Mouse (Mus musculus) C2C12 (cell line): ENCODE data around the gene Schip1.

Source experiments
- CEBPB ChIP-seq: IDR thresholded peaks from one replicate; pipeline ENCODE4 v1.6.1; 2011; ENCODE audit warnings: low read depth, mild to moderate bottlenecking, control low read depth, moderate library complexity
- CTCF ChIP-seq: IDR thresholded peaks from one replicate; pipeline ENCODE4 v1.5.1; 2011; ENCODE audit not compliant: control insufficient read depth, insufficient read depth, insufficient read length
- MAX ChIP-seq: IDR thresholded peaks from one replicate; pipeline ENCODE4 v1.6.1; 2011; ENCODE audit warnings: mild to moderate bottlenecking, control low read depth
- MYOD1 ChIP-seq: IDR thresholded peaks from one replicate; pipeline ENCODE4 v1.6.1; 2011; ENCODE audit warnings: low read depth; ENCODE audit not compliant: control insufficient read depth, insufficient read length
- MYOG ChIP-seq: IDR thresholded peaks from one replicate; pipeline ENCODE4 v1.6.1; 2011; ENCODE audit not compliant: control insufficient read depth, insufficient read length; ENCODE audit errors: extremely low read depth
- USF1 ChIP-seq: IDR thresholded peaks from one replicate; pipeline ENCODE4 v1.6.1; 2011; ENCODE audit warnings: low read depth, mild to moderate bottlenecking, control low read depth, moderate library complexity

GRCm38 (mm10) chr3:68583031-68583693 is 518.6 kb downstream of the Schip1 start:
- no peak for TF ChIP-seq CTCF
- TF ChIP-seq MYOG, result no peak
- TF ChIP-seq MYOD1, result no peak
- no peak for TF ChIP-seq USF1
- no peak for TF ChIP-seq MAX
- no peak for TF ChIP-seq CEBPB
